Mouse (Mus musculus): ENCODE results near the gene Fermt1. TPM values are rescaled to one million over a fixed set of nuclear protein-coding genes. Genes with fewer than 3 reads are reported as not detected.

Gene Fermt1
- polyA plus RNA-seq (2021; fragmentation: Nextera tagmentation), result 0.94 and 1.7 TPM in 2 replicates
- long read RNA-seq, experiment 1, partial matches to known transcripts, result 2 of 3 reads
- long read RNA-seq, experiment 1, other reads (novel, unspliced or antisense), result 1 of 3 reads
- long read RNA-seq, experiment 2, partial matches to known transcripts, result 0 of 2 reads
- long read RNA-seq, experiment 2, other reads (novel, unspliced or antisense), result 2 of 2 reads

GRCm38 (mm10) chr2:132945326-132946207, at the start of gene Fermt1:
Gene Fermt1, minus strand, starts transcription at chr2:132945906.

GRCm38 (mm10) chr2:132880844-132881645, 64.7 kb downstream of the Fermt1 start, which contains the start of gene Lrrn4:
Gene Lrrn4, minus strand, starts transcription at chr2:132880891.

Other genes starting within 250 kb of the Fermt1 start
- gene Chgb, start 164.6 kb downstream of the Fermt1 start, polyA plus RNA-seq (2021; fragmentation: Nextera tagmentation), result 226 and 270 TPM in 2 replicates
- gene Trmt6, start 129.9 kb downstream of the Fermt1 start, polyA plus RNA-seq (2021; fragmentation: Nextera tagmentation), result 39.5 and 42.8 TPM in 2 replicates
- 1.9 and 2.5 TPM in 2 replicates for gene Mcm8, start 129.8 kb downstream of the Fermt1 start, polyA plus RNA-seq (2021; fragmentation: Nextera tagmentation)
- 10.0 and 16.6 TPM in 2 replicates for gene Crls1, start 99.2 kb downstream of the Fermt1 start, polyA plus RNA-seq (2021; fragmentation: Nextera tagmentation)
- gene Lrrn4, start 65.0 kb downstream of the Fermt1 start, polyA plus RNA-seq (2021; fragmentation: Nextera tagmentation), result 0.90 and 1.5 TPM in 2 replicates

Measured in layer of hippocampus, adult 6 months (tissue).